Mouse (Mus musculus): ENCODE measurements around the gene Snx25.

- TF ChIP-seq CTCF (IDR thresholded peaks at IDR 0.05) (no peak), EP300 (IDR thresholded peaks at IDR 0.05) (no peak)
Measured at GRCm38 (mm10) chr8:46007050-46007672, 144.8 kb downstream of the Snx25 start.

Data from lung, postnatal 0 days (tissue).